Mouse (Mus musculus) left cerebral cortex, adult 2 months (tissue): ENCODE measurements around the gene Eya2. TPM values are rescaled to one million over a fixed set of nuclear protein-coding genes. Genes with fewer than 3 reads are reported as not detected.
A peak's percentile ranks its signal among the peaks of the same experiment; 100 is the strongest.

Experiments used
- DNase-seq, 2 experiments: peaks; one replicate each; pipeline ENCODE4 v3.0.0; 2021 to 2022; ENCODE audit warnings: low spot score in 2 of 2, mixed read lengths in 1 of 2; ENCODE audit errors: extremely low spot score in 1 of 2
- H3K27ac ChIP-seq: fragments of 200-600 bp; 2 replicates; pipeline ENCODE4 v1.8.1; 2022
- H3K4me3 ChIP-seq: fragments of 200-600 bp; 2 replicates; pipeline ENCODE4 v1.8.1; 2022
- CTCF ChIP-seq: fragments of 200-600 bp; IDR thresholded peaks from 2 replicates; pipeline ENCODE4 v1.8.1; 2022; ENCODE audit warnings: antibody characterized with exemption, mild to moderate bottlenecking, moderate library complexity
- intact Hi-C: fragments of 180-260 bp; cut with DNase I; formaldehyde crosslinking; loops from one replicate; pipeline ENCODE4 v1.15.1; 2025
- total RNA-seq, 2 experiments: library from RNA; stranded (reverse); gene quantifications; 2 replicates each; pipeline ENCODE4 v1.2.3; 2021

The Eya2 gene
- total RNA-seq, 2 experiments from 2014 or later: 2.7 to 3.4 TPM

- Histone ChIP-seq H3K4me3 (no peak overlapping the region), H3K27ac (no peak overlapping the region)
- intact Hi-C loops: no loop called here
- no peak for TF ChIP-seq CTCF
- DNase-seq: no peak
Observed at GRCm38 (mm10) chr2:165596141-165596540, 1.3 kb downstream of the Eya2 start.

GRCm38 (mm10) chr2:165597536-165597935, 2.7 kb downstream of the Eya2 start:
- no peak for DNase-seq

GRCm38 (mm10) chr2:165598139-165598538, 3.3 kb downstream of the Eya2 start:
- Histone ChIP-seq H3K4me3 (no peak overlapping the region), H3K27ac (no peak overlapping the region)
- no peak for DNase-seq
- intact Hi-C loops: no loop called here
- TF ChIP-seq CTCF: no peak

More at GRCm38 (mm10) chr2:165597536-165597935, 2.7 kb downstream of the Eya2 start:
- H3K4me3 ChIP-seq: no peak overlapping the region
- intact Hi-C loops: no loop called here
- no peak for TF ChIP-seq CTCF
- no peak overlapping the region for H3K27ac ChIP-seq

GRCm38 (mm10) chr2:165599566-165599965, 4.7 kb downstream of the Eya2 start:
- no peak overlapping the region for H3K27ac ChIP-seq
- no peak for DNase-seq
- H3K4me3 ChIP-seq: no peak overlapping the region
- intact Hi-C loops: no loop called here
- TF ChIP-seq CTCF: no peak

GRCm38 (mm10) chr2:165600926-165601325, 6.1 kb downstream of the Eya2 start:
- no peak for DNase-seq
- no peak for TF ChIP-seq CTCF
- Histone ChIP-seq H3K4me3 (no peak overlapping the region), H3K27ac (no peak overlapping the region)
- intact Hi-C loops: no loop called here

GRCm38 (mm10) chr2:165601605-165602004, 6.8 kb downstream of the Eya2 start:
- DNase-seq: no peak
- TF ChIP-seq CTCF: no peak
- no peak overlapping the region for H3K4me3 ChIP-seq
- intact Hi-C loops: no loop called here
- H3K27ac ChIP-seq: no peak overlapping the region

- DNase-seq: no peak
- H3K4me3 ChIP-seq: no peak overlapping the region
- no peak for TF ChIP-seq CTCF
- intact Hi-C loops: no loop called here
- H3K27ac ChIP-seq: no peak overlapping the region
Observed at GRCm38 (mm10) chr2:165603775-165604174, 8.9 kb downstream of the Eya2 start.

- intact Hi-C loops: no loop called here
- no peak overlapping the region for H3K27ac ChIP-seq
- no peak for TF ChIP-seq CTCF
- DNase-seq: no peak
- no peak overlapping the region for H3K4me3 ChIP-seq
Observed at GRCm38 (mm10) chr2:165611551-165612253, 16.9 kb downstream of the Eya2 start.

- H3K4me3 ChIP-seq: no peak overlapping the region
- peak; percentile 4; the same call in 1 of the 2 replicates for TF ChIP-seq CTCF
- peak in 1 of 2 experiments; percentile 19 for DNase-seq
- no peak overlapping the region for H3K27ac ChIP-seq
- intact Hi-C loops: no loop called here
Observed at GRCm38 (mm10) chr2:165613741-165614339, 19.0 kb downstream of the Eya2 start.

GRCm38 (mm10) chr2:165621488-165621887, 26.7 kb downstream of the Eya2 start:
- intact Hi-C loops: no loop called here
- H3K4me3 ChIP-seq: no peak overlapping the region
- DNase-seq: no peak
- no peak overlapping the region for H3K27ac ChIP-seq
- no peak for TF ChIP-seq CTCF

- H3K27ac ChIP-seq: no peak overlapping the region
Observed at GRCm38 (mm10) chr2:165622596-165622995, 27.8 kb downstream of the Eya2 start.

GRCm38 (mm10) chr2:165626826-165627225, 32.0 kb downstream of the Eya2 start:
- no peak for TF ChIP-seq CTCF
- intact Hi-C loops: no loop called here
- H3K27ac ChIP-seq: no peak overlapping the region
- no peak for DNase-seq
- no peak overlapping the region for H3K4me3 ChIP-seq

More at GRCm38 (mm10) chr2:165622596-165622995, 27.8 kb downstream of the Eya2 start:
- intact Hi-C loops: no loop called here
- no peak overlapping the region for H3K4me3 ChIP-seq
- no peak for DNase-seq
- no peak for TF ChIP-seq CTCF

- Histone ChIP-seq H3K4me3 (no peak overlapping the region), H3K27ac (no peak overlapping the region)
- no peak for TF ChIP-seq CTCF
- DNase-seq: peak in 1 of 2 experiments; percentile 16
- intact Hi-C loops: no loop called here
Observed at GRCm38 (mm10) chr2:165627974-165628373, 33.1 kb downstream of the Eya2 start.
